Mouse (Mus musculus): Measurements from ENCODE around the gene Slc35g3.

- no peak for TF ChIP-seq EP300 (optimal IDR thresholded peaks at IDR 0.05)
- no peak for TF ChIP-seq CTCF (IDR thresholded peaks at IDR 0.05; ENCODE audit: low read depth)
Measured at GRCm38 (mm10) chr11:69710470-69710869, 51.3 kb downstream of the Slc35g3 start.
